Mouse (Mus musculus) thymus, postnatal 14 days (tissue): ENCODE data around the gene 4930572O03Rik.
"Not testable (repeated sequence)": the region's sequence is repeated elsewhere in the genome, so short reads cannot be mapped to it uniquely, and the experiment has no call there.

Experiments used
- DNase-seq: peaks from one replicate; pipeline ENCODE4 v3.0.0; 2021

Gene 4930572O03Rik

DNA sequence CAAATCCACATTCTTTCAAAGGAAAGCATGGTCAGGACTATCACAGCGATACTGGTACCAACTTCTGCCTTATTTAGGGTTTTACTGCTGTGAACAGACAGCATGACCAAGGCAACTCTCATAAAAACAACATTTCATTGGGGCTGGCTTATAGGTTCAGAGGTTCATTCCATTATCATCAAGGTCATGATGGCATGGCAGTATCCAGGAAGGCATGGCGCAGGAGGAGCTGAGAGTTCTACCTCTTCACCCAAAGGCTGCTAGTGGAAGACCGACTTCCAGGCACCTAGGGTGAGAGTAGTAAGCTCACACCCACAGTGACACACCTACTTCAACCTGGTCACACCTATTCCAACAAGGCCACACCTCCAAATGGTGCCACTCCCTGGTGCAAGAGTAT is 40.7 kb downstream of the 4930572O03Rik start:
- not testable (repeated sequence) for DNase-seq

DNA sequence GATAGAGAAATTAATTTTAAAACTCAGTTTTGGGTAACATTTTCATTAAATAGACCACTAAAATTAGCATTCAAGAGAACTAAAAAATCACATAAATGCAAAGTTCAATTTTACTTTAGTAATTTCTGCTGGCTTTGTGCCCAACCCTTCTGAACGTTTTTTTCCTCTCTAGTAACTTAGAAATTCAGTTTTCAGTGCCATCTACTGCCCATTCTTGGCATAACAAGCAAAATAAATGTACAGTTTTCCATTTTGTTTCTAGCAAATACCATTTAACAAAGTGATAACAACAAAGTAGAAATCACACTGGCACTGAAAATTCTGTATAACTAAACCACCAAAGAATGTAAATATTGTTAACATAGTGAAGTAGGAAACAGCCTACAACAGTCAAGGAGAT is 46.2 kb downstream of the 4930572O03Rik start:
- DNase-seq, result not testable (repeated sequence)

DNA sequence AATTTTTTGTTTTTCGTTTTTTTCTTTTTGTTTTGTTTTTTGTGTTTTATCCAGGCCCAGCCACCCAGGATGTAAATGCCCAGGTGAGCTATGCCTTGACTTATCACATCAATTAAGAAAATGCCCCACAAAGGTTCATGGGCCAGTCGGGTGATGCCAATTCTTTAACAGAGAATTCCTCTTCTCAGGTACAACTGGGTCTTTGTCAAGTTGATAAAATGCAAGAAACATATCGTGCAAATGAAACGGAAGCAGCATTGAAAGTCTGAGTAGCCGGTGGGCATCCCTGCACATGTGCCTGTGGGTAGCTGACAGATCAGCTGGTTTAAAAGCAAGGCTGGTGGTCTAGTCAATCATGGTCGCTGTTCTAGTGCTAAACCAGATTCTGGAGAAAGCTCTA is 50.2 kb downstream of the 4930572O03Rik start:
- DNase-seq, result peak; percentile 9

DNA sequence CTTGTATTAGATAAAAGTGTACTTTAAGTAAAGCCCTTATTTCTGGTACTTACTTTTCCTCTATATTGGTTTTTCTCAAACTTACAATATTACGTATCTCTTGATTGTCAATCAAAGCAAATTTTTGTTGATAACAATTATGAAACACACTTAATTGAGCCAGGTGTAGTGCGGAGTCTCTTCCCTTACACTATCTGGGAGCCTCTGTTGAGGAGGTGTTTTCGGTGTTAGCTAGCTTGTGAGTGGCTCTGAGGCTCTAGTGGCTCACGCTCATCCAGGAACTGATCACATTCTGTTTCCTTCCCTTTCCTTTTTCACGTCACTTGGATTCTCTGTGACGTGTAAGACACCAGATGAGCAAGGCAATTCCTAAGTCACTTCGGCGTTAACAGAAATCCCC is 53.3 kb downstream of the 4930572O03Rik start:
- DNase-seq, result not testable (repeated sequence)

DNA sequence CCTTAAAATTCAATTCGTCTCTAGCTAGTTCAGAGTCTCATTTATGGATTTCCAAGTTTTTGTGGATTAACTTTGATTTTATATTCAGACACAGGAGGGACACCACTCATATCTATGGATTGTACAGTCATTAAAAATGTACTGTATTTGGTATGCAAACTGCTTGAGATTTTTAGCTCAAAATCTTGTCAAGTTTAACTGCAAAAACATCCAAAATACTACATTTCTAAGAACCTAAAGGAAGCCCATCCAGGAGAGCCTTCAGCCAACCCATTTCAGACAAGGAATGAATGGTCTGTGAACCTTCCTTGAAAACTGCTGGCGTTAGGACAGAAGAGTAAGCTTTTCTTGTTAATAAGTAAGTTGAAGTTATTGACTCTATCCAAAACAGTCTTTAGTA is 53.9 kb downstream of the 4930572O03Rik start:
- not testable (repeated sequence) for DNase-seq

DNA sequence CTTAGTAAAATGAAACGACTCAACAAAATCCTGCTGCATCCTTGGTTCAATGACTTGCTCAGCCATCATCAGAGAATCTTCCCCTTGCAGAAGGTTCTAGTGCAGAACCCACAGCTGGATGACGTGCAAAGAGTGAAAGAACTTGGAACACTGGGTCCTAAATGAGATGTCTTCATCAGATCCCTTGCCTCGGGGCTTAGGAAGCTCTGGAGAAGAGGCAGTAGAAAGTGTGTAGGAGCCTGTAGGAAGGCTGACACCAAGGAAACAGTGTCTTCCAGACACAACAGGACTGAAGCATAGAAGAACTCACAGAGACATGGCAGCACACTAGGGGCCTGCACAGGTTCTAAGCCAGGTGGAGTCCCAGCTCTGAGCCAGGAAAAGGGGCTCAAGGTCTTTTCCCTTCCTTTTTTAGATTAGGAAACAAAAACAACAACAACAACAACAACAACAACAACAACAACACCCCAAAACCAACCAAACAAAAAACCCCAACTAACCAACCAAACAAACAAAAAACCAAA is 54.4 kb downstream of the 4930572O03Rik start:
- not testable (repeated sequence) for DNase-seq
